ENCODE assay signal across 20 mouse cellular contexts in the genomic region with DNA sequence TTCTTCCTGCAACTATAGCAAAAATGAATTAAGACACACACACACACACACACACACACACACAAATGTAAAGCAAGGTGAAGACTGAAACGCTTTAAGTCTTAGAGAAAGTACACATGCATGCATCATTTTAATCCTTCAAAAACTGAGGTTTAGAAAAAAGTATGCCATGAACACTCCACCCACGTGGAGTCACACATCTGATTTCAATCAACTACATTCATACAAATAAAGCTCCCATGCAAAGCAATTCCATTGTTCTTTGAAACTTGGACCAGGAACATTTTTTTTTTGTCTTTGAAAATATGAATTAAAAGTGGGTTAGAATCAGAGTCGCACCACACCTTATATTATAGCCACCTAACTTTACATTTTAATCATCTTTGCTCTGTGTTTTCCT.
DNase-seq lines count a peak whose midpoint lies in the region; ATAC-seq and TF ChIP-seq lines count a peak whose summit lies in the region.
"Had no signal": no experiment of that assay in that cellular context is flagged by ENCODE, and none has a peak within 500 bp of the region (broad histone marks: within the 10 kb centered on the region; RNA-seq: fewer than 3 reads in every experiment).

No protein-coding gene starts in this region.

- peak; percentile 21 for DNase-seq in embryo, embryonic 11 days
- no peak for DNase-seq in embryo, embryonic 10 days (ENCODE audit: low spot score)
- no peak for DNase-seq in embryonic facial prominence, embryonic 10.5 days (ENCODE audit: low spot score)
- peak; percentile 70 for DNase-seq in embryonic facial prominence, embryonic 14.5 days (ENCODE audit: low spot score)
- DNase-seq in natural killer cell, adult 2 months (ENCODE audit: low spot score in 2 of 2) = no peak
- DNase-seq in liver, embryonic 11.5 days (ENCODE audit: low spot score) = no peak
- DNase-seq: adrenal gland, postnatal 14 days; cerebellum, adult 18-20 months; cerebellum, adult 9-11 months; cerebellum, postnatal 36 days; gastrocnemius, postnatal 14 days had no signal

- peak overlapping the region; percentile 44; the same call in 1 of the 2 replicates for H3K27ac ChIP-seq in embryonic facial prominence, embryonic 10.5 days (replicated peaks)
- H3K27ac ChIP-seq in embryonic facial prominence, embryonic 14.5 days (replicated peaks; ENCODE audit: low read depth, low read length) = no peak overlapping the region; the same call in 1 of the 2 replicates
- 0 out of 2 replicates have a peak overlapping the region, but pooled peaks have one; percentile 15 for H3K27ac ChIP-seq in limb, embryonic 13.5 days
- no peak overlapping the region for H3K27ac ChIP-seq in liver, embryonic 11.5 days (ENCODE audit: low read depth, low read length)
- H3K27ac ChIP-seq in intestine, postnatal 0 days (ENCODE audit: low read depth, low read length) = no peak overlapping the region
- H3K27ac ChIP-seq: forebrain, embryonic 10.5 days; hindbrain, embryonic 10.5 days; hindbrain, embryonic 14.5 days had no signal

- no peaks in the 10 kb centered on the region for H3K9me3 ChIP-seq in embryonic facial prominence, embryonic 10.5 days
- H3K9me3 ChIP-seq in embryonic facial prominence, embryonic 14.5 days (ENCODE audit: control insufficient read depth, low read length) = no peaks in the 10 kb centered on the region
- no peaks in the 10 kb centered on the region for H3K9me3 ChIP-seq in limb, embryonic 13.5 days
- no peaks in the 10 kb centered on the region for H3K9me3 ChIP-seq in liver, embryonic 11.5 days (ENCODE audit: control insufficient read depth, low read length)
- no peaks in the 10 kb centered on the region for H3K9me3 ChIP-seq in intestine, postnatal 0 days (ENCODE audit: control insufficient read depth)
- H3K9me3 ChIP-seq: forebrain, embryonic 10.5 days; heart, embryonic 12.5 days; hindbrain, embryonic 10.5 days had no signal

- no peak overlapping the region for H3K9ac ChIP-seq in embryonic facial prominence, embryonic 14.5 days (ENCODE audit: low read depth, low read length)
- no peak overlapping the region for H3K9ac ChIP-seq in limb, embryonic 13.5 days
- H3K9ac ChIP-seq in liver, embryonic 11.5 days (ENCODE audit: low read depth, low read length) = no peak overlapping the region
- no peak overlapping the region for H3K9ac ChIP-seq in intestine, postnatal 0 days (ENCODE audit: low read depth, low read length)
- H3K9ac ChIP-seq: heart, embryonic 12.5 days; hindbrain, embryonic 14.5 days had no signal

- H3K4me3 ChIP-seq in embryonic facial prominence, embryonic 10.5 days = no peak overlapping the region
- no peak overlapping the region for H3K4me3 ChIP-seq in embryonic facial prominence, embryonic 14.5 days (ENCODE audit: low read depth, low read length)
- no peak overlapping the region for H3K4me3 ChIP-seq in limb, embryonic 13.5 days
- H3K4me3 ChIP-seq in liver, embryonic 11.5 days (ENCODE audit: low read depth, low read length) = no peak overlapping the region
- H3K4me3 ChIP-seq in intestine, postnatal 0 days (ENCODE audit: low read depth, low read length) = no peak overlapping the region
- H3K4me3 ChIP-seq: erythroblast, embryonic 14.5 days; forebrain, embryonic 10.5 days; heart, embryonic 12.5 days; hindbrain, embryonic 10.5 days had no signal

- no peak overlapping the region for H3K4me2 ChIP-seq in embryonic facial prominence, embryonic 14.5 days (ENCODE audit: low read depth, low read length)
- H3K4me2 ChIP-seq in limb, embryonic 13.5 days (replicated peaks) = no peak overlapping the region
- no peak overlapping the region for H3K4me2 ChIP-seq in liver, embryonic 11.5 days
- H3K4me2 ChIP-seq in intestine, postnatal 0 days (replicated peaks; ENCODE audit: low read depth) = no peak overlapping the region
- H3K4me2 ChIP-seq: heart, embryonic 12.5 days; hindbrain, embryonic 14.5 days had no signal

- TF ChIP-seq CTCF in intestine, postnatal 0 days (IDR thresholded peaks at IDR 0.05; ENCODE audit: low read depth) = no peak

- peaks cover 7% of the 10 kb centered on the region; the same call in 1 of the 2 replicates for H3K4me1 ChIP-seq in embryonic facial prominence, embryonic 10.5 days
- H3K4me1 ChIP-seq in embryonic facial prominence, embryonic 14.5 days (ENCODE audit: control insufficient read depth, insufficient read depth, low read length) = peaks cover 7% of the 10 kb centered on the region; the same call in 1 of the 2 replicates
- H3K4me1 ChIP-seq in limb, embryonic 13.5 days = peaks cover 13% of the 10 kb centered on the region; the same call in 1 of the 2 replicates
- no peaks in the 10 kb centered on the region for H3K4me1 ChIP-seq in liver, embryonic 11.5 days (replicated peaks; ENCODE audit: control insufficient read depth, insufficient read depth, low read length)
- no peaks in the 10 kb centered on the region for H3K4me1 ChIP-seq in intestine, postnatal 0 days (replicated peaks; ENCODE audit: control insufficient read depth, insufficient read depth, low read length)
- H3K4me1 ChIP-seq: forebrain, embryonic 10.5 days; heart, embryonic 12.5 days had no signal

- WGBS in embryonic facial prominence, embryonic 10.5 days = 67% methylated on average over 3 of the region's 3 CpGs
- 33% methylated on average over 3 of the region's 3 CpGs for WGBS in embryonic facial prominence, embryonic 14.5 days
- WGBS in limb, embryonic 13.5 days = 32% methylated on average over 3 of the region's 3 CpGs
- 70% methylated on average over 3 of the region's 3 CpGs for WGBS in liver, embryonic 11.5 days
- WGBS in intestine, postnatal 0 days = 75% methylated on average over 3 of the region's 3 CpGs

- no peaks in the 10 kb centered on the region for H3K36me3 ChIP-seq in embryonic facial prominence, embryonic 10.5 days (replicated peaks)
- no peaks in the 10 kb centered on the region for H3K36me3 ChIP-seq in embryonic facial prominence, embryonic 14.5 days (ENCODE audit: control insufficient read depth, insufficient read depth, low read length)
- no peaks in the 10 kb centered on the region for H3K36me3 ChIP-seq in limb, embryonic 13.5 days
- no peaks in the 10 kb centered on the region for H3K36me3 ChIP-seq in liver, embryonic 11.5 days (ENCODE audit: control insufficient read depth, insufficient read depth, low read length)
- no peaks in the 10 kb centered on the region for H3K36me3 ChIP-seq in intestine, postnatal 0 days (ENCODE audit: control insufficient read depth, insufficient read depth)
- H3K36me3 ChIP-seq: forebrain, embryonic 10.5 days; heart, embryonic 12.5 days; hindbrain, embryonic 10.5 days had no signal

- no peaks in the 10 kb centered on the region for H3K27me3 ChIP-seq in embryonic facial prominence, embryonic 10.5 days (replicated peaks; ENCODE audit: low read depth, poor library complexity, severe bottlenecking)
- H3K27me3 ChIP-seq in embryonic facial prominence, embryonic 14.5 days (replicated peaks; ENCODE audit: control insufficient read depth, insufficient read depth, low read length) = no peaks in the 10 kb centered on the region
- no peaks in the 10 kb centered on the region for H3K27me3 ChIP-seq in limb, embryonic 13.5 days
- no peaks in the 10 kb centered on the region for H3K27me3 ChIP-seq in liver, embryonic 11.5 days (replicated peaks; ENCODE audit: control insufficient read depth, insufficient read depth, low read length)
- no peaks in the 10 kb centered on the region for H3K27me3 ChIP-seq in intestine, postnatal 0 days (replicated peaks; ENCODE audit: control insufficient read depth, insufficient read depth, low read length)
- H3K27me3 ChIP-seq: heart, embryonic 12.5 days had no signal

- no peak for ATAC-seq in embryonic facial prominence, embryonic 14.5 days (ENCODE audit: low read depth)
- 0 out of 2 replicates have a peak, but pooled peaks have one; percentile 54 for ATAC-seq in limb, embryonic 13.5 days (ENCODE audit: low FRiP score, low read depth)
- no peak for ATAC-seq in liver, embryonic 11.5 days (replicated peaks; ENCODE audit: low FRiP score)
- ATAC-seq in intestine, postnatal 0 days = no peak
- ATAC-seq: forebrain, embryonic 14.5 days; intestine, embryonic 16.5 days had no signal

Comparison
In these comparisons a context has a peak if more than half of its experiments do, and no peak if none do; other contexts are left out.
1. DNase-seq: peak in embryo, embryonic 11 days (single experiment) and embryonic facial prominence, embryonic 14.5 days (single experiment); none in embryo, embryonic 10 days (single experiment), embryonic facial prominence, embryonic 10.5 days (single experiment), natural killer cell, adult 2 months (0 of 2) and liver, embryonic 11.5 days (single experiment).
2. H3K27ac ChIP-seq: peak in embryonic facial prominence, embryonic 10.5 days (single experiment) and limb, embryonic 13.5 days (single experiment); none in embryonic facial prominence, embryonic 14.5 days (single experiment), liver, embryonic 11.5 days (single experiment) and intestine, postnatal 0 days (single experiment).